Mouse (Mus musculus) thymus, adult 2 months (tissue): ENCODE results near the gene Glrx3.

Experiments used
- CTCF ChIP-seq: fragments of 200-500 bp; IDR thresholded peaks from 2 replicates; pipeline ENCODE4 v1.5.1; 2012; ENCODE audit warnings: mild to moderate bottlenecking, control low read depth, low read length, moderate library complexity, borderline replicate concordance; ENCODE audit not compliant: control insufficient read depth, poor library complexity, insufficient read depth; ENCODE audit errors: extremely low read depth
- POLR2A ChIP-seq: fragments of 200-500 bp; IDR thresholded peaks from 2 replicates; pipeline ENCODE4 v1.6.1; 2012; ENCODE audit warnings: mild to moderate bottlenecking, low read length, control low read depth, moderate library complexity; ENCODE audit not compliant: control insufficient read depth, poor library complexity, insufficient read depth; ENCODE audit errors: extremely low read depth

DNA sequence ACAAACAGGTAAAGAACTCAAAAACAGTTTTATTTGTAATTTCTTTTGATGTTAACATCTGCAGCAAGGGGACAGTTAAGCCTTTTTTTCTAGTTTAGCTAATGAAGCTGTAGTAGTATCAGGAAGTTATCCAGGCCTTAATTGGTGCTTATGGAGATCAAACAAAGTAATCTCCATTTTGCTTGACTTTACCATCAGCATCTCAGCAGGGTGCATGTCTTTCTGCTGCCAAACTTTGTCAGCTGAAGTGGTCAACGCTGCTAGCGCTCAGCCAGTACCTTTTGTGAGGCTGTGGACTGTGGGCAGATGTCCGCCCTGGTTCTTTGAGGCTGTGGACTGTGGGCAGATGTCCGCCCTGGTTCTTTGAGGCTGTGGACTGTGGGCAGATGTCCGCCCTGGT is 24.0 kb downstream of the Glrx3 start:
- no peak for TF ChIP-seq CTCF
- no peak for TF ChIP-seq POLR2A
